Mouse (Mus musculus) kidney, embryonic 16.5 days (tissue): ENCODE measurements at regions not wholly inside any gene's neighbourhood (a gene's known extent, or its start where the extent isn't known, plus 50 kb on each side); places are given as distances from the start of the nearest gene placed in this dataset.

ENCODE experiments used
- ATAC-seq: fragments of 200-750 bp; cut with Nextera tagmentation; 2 replicates; pipeline ENCODE4 v1.8.0; 2017; ENCODE audit warnings: moderate TSS enrichment; ENCODE audit not compliant: low FRiP score, low TSS enrichment
- H3K27ac ChIP-seq: fragments of 300-500 bp; sonication (generic); 2 replicates; pipeline ENCODE4 v1.5.1; 2014; ENCODE audit warnings: low read length
- H3K27me3 ChIP-seq: fragments of 300-500 bp; sonication (generic); 2 replicates; pipeline ENCODE4 v1.6.1; 2014; ENCODE audit warnings: low read length, control low read depth, mixed read lengths; ENCODE audit not compliant: insufficient read depth
- H3K36me3 ChIP-seq: fragments of 300-500 bp; sonication (generic); 2 replicates; pipeline ENCODE4 v1.6.1; 2014; ENCODE audit warnings: low read length, control low read depth, mixed read lengths; ENCODE audit not compliant: insufficient read depth
- H3K4me1 ChIP-seq: fragments of 300-500 bp; sonication (generic); 2 replicates; pipeline ENCODE4 v1.6.1; 2014; ENCODE audit warnings: low read length, control low read depth, mixed read lengths; ENCODE audit not compliant: insufficient read depth
- H3K4me2 ChIP-seq: fragments of 300-500 bp; sonication (generic); replicated peaks from 2 replicates; pipeline ENCODE4 v1.6.1; 2014; ENCODE audit warnings: low read depth, low read length
- H3K4me3 ChIP-seq: fragments of 300-500 bp; sonication (generic); 2 replicates; pipeline ENCODE4 v1.5.1; 2014; ENCODE audit warnings: mild to moderate bottlenecking, low read length
- H3K9ac ChIP-seq: fragments of 300-500 bp; sonication (generic); replicated peaks from 2 replicates; pipeline ENCODE4 v1.6.1; 2014; ENCODE audit warnings: low read length
- H3K9me3 ChIP-seq: fragments of 300-500 bp; sonication (generic); 2 replicates; pipeline ENCODE4 v1.6.1; 2016; ENCODE audit warnings: low read length, control low read depth
- WGBS: fragments of 180-500 bp; shearing (Covaris S2); extraction: QIAGEN DNeasy Blood & Tissue Kit; methylation state at CpG from one replicate; pipeline ENCODE4 v1.1.7; 2014; 5-methylcytosine and 5-hydroxymethylcytosine counted together

DNA sequence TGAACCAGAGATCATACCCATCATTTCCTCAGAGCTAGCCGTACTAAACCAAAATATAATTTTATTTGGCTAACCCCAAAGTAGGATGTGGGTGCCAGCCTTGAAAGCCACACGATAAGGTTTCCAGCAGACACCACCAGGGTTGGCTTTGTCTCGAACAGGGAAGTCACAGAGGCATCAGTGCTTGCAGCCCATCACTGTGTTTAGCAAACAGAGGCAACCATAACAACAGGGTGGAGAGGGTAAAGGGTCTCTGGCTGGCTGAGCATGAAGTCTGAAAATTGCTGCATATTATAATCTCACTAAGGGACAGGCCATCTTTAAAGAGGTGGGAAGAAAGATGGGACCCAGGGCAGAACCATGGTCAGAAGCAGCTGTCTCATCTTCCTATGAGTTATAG is 552.3 kb upstream of the Btbd3 start:
- Histone ChIP-seq H3K27me3 (no peaks in the 10 kb centered on the region), H3K9ac (no peak overlapping the region), H3K36me3 (no peaks in the 10 kb centered on the region), H3K27ac (peak overlapping the region; percentile 4; the same call in 1 of the 2 replicates), H3K4me3 (no peak overlapping the region), H3K4me2 (no peak overlapping the region), H3K4me1 (peaks cover 24% of the 10 kb centered on the region), H3K9me3 (no peaks in the 10 kb centered on the region)
- ATAC-seq: peak; percentile 67; the same call in 1 of the 2 replicates
- WGBS: 53% methylated on average over 3 of the region's 3 CpGs

DNA sequence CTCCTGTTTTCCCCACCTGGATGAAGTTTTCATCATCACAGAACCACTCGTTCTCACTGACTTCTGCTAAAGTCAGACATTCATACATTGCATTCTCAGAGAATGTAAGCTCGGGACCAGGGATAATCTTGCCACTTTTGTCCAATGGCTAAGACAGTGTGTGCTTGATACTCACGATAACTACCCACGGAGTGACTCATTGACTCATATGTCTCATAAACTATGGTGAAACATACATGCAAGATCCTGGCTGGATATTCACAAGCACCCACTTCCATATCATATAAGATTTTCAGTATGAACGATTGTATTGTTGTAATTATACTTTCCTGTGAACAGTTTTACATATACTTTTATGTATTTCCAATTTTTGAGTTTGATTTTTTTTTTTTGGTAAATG is 560.5 kb upstream of the Btbd3 start:
- H3K36me3 ChIP-seq: no peaks in the 10 kb centered on the region
- no peaks in the 10 kb centered on the region for H3K9me3 ChIP-seq
- H3K27me3 ChIP-seq: no peaks in the 10 kb centered on the region
- ATAC-seq: no peak
- H3K27ac ChIP-seq: no peak overlapping the region
- no peak overlapping the region for H3K9ac ChIP-seq
- H3K4me3 ChIP-seq: no peak overlapping the region
- no peaks in the 10 kb centered on the region for H3K4me1 ChIP-seq
- WGBS: 89% methylated on average over 5 of the region's 5 CpGs
- H3K4me2 ChIP-seq: no peak overlapping the region

DNA sequence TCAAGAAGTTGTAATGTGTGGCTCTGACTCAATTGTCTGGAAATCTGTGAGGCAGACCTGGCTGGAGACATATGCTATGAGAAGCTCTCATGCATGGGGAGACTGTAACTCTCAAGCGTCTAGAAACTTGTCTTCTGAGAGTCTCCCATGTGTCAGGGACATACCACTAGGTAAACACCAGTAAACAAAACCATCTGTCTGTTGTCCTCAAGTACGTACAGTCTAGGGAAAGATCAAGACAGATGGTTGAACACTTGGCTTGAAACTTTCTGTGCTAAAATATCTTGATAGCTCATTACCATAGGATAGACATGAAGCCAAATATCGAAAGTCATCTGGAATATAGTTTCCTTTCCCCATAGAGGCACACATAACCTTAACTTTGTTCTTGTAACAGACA is 562.3 kb upstream of the Btbd3 start:
- Histone ChIP-seq H3K4me1 (no peaks in the 10 kb centered on the region), H3K36me3 (no peaks in the 10 kb centered on the region), H3K4me2 (no peak overlapping the region), H3K27ac (no peak overlapping the region), H3K9me3 (no peaks in the 10 kb centered on the region), H3K4me3 (no peak overlapping the region), H3K9ac (no peak overlapping the region), H3K27me3 (no peaks in the 10 kb centered on the region)
- 71% methylated on average over 3 of the region's 3 CpGs for WGBS
- ATAC-seq: no peak

DNA sequence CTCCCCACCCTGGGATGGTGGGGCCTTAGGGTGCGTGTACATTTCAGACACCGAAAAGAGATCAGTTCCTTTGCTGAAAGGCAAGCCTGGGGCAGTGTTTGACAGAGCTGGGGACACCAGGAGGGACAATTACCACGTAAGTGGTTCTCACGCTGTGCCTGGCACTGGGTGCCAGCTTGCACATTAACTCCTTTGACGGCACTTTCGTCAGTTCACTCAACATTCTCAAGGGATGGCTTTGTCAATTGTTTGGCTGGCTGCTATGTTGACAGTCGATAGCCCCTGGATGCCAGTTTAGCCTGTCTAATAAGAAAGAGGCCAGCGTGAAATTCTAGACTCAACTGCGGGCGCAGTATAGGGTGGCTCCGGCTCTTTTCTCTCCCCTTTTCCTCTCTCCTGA is 569.2 kb upstream of the Btbd3 start:
- H3K9ac ChIP-seq: no peak overlapping the region
- no peak overlapping the region for H3K27ac ChIP-seq
- 70% methylated on average over 11 of the region's 11 CpGs for WGBS
- H3K9me3 ChIP-seq: peaks cover 6% of the 10 kb centered on the region; the same call in 1 of the 2 replicates
- H3K4me2 ChIP-seq: no peak overlapping the region
- H3K36me3 ChIP-seq: no peaks in the 10 kb centered on the region
- no peak overlapping the region for H3K4me3 ChIP-seq
- no peaks in the 10 kb centered on the region for H3K27me3 ChIP-seq
- ATAC-seq: peak; percentile 31; the same call in 1 of the 2 replicates
- H3K4me1 ChIP-seq: no peaks in the 10 kb centered on the region

DNA sequence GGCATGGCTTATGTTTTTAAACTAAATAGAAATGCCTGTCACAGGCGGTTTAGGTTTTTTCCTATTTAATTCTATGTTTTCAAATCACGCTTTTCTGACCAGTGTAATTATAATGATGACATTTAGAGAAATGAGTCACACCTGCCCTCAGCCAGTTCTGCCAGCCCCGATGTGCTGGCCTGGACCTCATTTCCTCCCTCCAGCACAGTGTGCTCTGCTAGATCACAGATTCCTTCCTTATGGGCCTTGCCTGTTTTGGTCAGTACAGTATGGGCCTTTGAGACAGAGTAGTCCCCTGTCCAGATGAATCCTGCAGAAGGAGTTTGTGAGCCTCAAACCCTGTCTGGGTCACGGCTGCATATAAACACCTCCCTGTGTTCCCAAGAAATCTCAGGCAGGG is 569.6 kb upstream of the Btbd3 start:
- Histone ChIP-seq H3K27ac (no peak overlapping the region), H3K9me3 (peaks cover 8% of the 10 kb centered on the region; the same call in 1 of the 2 replicates), H3K27me3 (no peaks in the 10 kb centered on the region), H3K9ac (no peak overlapping the region), H3K4me3 (no peak overlapping the region), H3K36me3 (no peaks in the 10 kb centered on the region), H3K4me1 (no peaks in the 10 kb centered on the region), H3K4me2 (no peak overlapping the region)
- 64% methylated on average over 4 of the region's 4 CpGs for WGBS
- ATAC-seq: peak; percentile 63; the same call in 1 of the 2 replicates

DNA sequence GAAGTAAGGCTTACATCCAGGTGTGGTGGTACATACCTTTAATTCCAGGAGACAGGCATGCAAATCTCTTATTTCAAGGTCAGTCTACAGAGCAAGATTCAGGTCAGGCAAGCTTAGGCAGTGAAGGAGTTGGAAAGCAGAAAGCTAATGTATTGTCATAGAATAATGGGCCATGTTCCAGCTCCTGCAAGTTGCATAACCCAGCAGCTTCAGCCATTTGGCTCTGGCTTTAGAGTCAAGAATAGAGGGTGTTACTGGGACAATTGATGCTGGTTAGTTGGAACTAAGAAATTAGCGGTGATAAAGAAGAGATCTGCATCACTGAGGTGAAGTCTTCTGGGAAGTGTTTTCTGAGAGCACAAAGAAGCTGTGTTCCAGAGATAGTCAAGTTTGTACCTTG is 565.3 kb upstream of the Jag1 start:
- Histone ChIP-seq H3K4me2 (no peak overlapping the region), H3K9me3 (peaks cover 8% of the 10 kb centered on the region; the same call in 1 of the 2 replicates), H3K4me1 (no peaks in the 10 kb centered on the region), H3K27me3 (no peaks in the 10 kb centered on the region), H3K27ac (no peak overlapping the region), H3K9ac (no peak overlapping the region), H3K4me3 (no peak overlapping the region), H3K36me3 (no peaks in the 10 kb centered on the region)
- 100% methylated on average over 1 of the region's 1 CpGs for WGBS
- ATAC-seq: no peak

DNA sequence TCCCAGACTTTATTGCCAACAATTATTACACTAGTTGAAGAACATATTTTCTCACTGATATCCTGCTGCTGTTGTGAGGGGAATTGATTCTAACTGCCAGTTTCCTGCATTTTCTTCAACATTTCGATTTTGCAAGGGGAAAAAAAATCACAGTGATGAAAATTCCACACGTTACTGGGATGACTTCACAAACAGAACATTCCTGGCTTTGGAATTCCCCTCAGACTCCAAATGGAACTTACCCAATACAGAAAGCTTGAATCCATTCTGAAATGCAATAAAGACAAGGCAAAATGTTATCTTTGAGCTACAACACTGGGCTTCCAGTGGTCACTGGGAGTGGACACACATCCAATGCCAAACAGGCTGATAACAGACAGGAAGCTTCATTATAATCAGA is 546.7 kb upstream of the Jag1 start:
- Histone ChIP-seq H3K9ac (no peak overlapping the region), H3K36me3 (no peaks in the 10 kb centered on the region), H3K4me1 (peaks cover 16% of the 10 kb centered on the region), H3K4me3 (no peak overlapping the region), H3K27ac (peak overlapping the region; percentile 35; the same call in 1 of the 2 replicates), H3K27me3 (no peaks in the 10 kb centered on the region), H3K9me3 (no peaks in the 10 kb centered on the region), H3K4me2 (no peak overlapping the region)
- ATAC-seq: no peak
- WGBS: 50% methylated on average over 2 of the region's 2 CpGs

DNA sequence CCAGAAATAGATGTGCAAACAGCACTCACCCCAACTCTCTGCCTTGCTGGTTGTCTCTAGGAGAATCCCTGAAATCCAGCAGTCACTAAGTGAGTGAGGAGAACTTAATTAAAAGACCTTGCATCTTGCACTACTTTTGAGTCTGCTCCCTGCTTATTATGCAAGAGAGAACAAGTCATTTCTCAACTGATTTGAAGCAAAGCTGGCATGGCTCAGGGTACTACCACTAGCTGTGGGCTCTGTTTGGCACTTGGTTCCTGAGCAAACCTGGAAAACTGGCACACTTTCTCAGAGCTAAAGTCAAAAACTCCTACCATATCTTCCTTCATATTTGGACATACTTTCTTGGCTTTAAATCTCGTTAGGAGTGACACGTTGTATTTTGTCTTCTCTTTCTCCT is 545.8 kb upstream of the Jag1 start:
- Histone ChIP-seq H3K4me1 (peaks cover 16% of the 10 kb centered on the region), H3K36me3 (no peaks in the 10 kb centered on the region), H3K4me2 (no peak overlapping the region), H3K9ac (no peak overlapping the region), H3K27ac (no peak overlapping the region), H3K4me3 (no peak overlapping the region), H3K9me3 (no peaks in the 10 kb centered on the region), H3K27me3 (no peaks in the 10 kb centered on the region)
- no peak for ATAC-seq
- 74% methylated on average over 2 of the region's 2 CpGs for WGBS

DNA sequence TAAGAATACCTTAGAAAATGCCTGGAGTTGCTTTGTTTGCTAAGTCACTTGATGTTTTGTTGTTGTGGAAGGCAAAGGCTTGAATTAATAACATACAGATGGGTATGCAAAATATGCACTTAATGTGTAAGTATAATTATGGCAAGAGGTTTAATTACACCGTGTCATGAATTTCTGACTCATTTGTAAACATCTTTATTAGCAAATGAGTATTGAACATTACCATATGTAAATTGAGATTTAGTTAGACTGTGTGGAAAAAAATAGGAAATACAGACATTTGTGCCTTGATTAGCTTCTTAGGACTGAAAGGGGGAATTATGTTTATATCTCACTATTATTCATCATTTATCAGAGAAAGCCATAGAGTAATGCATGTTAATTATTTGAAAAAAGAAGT is 544.0 kb upstream of the Jag1 start:
- H3K4me2 ChIP-seq: no peak overlapping the region
- ATAC-seq: no peak
- H3K27ac ChIP-seq: no peak overlapping the region
- WGBS: 84% methylated on average over 1 of the region's 1 CpGs
- no peaks in the 10 kb centered on the region for H3K9me3 ChIP-seq
- H3K36me3 ChIP-seq: no peaks in the 10 kb centered on the region
- H3K9ac ChIP-seq: no peak overlapping the region
- H3K4me1 ChIP-seq: peaks cover 16% of the 10 kb centered on the region
- H3K27me3 ChIP-seq: no peaks in the 10 kb centered on the region
- H3K4me3 ChIP-seq: no peak overlapping the region

DNA sequence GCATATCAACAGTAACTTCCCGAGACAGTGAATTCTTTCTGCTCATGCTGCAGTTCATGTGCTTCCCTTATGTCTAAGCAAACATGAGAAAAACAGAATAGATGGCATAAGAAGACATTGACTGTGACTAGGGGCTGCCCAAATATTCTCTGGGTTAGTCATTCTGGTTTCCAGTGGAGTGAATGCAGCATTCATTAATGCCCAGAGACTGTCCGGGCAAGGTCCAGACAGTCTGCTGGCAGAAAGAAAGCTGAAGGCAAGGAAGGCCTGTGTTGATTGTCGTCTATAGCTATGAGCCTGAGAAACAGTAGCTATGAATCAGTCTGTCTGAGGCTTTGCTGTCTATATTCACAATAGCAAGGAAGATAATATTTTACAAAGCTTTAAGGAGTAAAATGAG is 537.9 kb upstream of the Jag1 start:
- Histone ChIP-seq H3K27ac (no peak overlapping the region), H3K9ac (no peak overlapping the region), H3K27me3 (no peaks in the 10 kb centered on the region), H3K4me3 (no peak overlapping the region), H3K4me1 (no peaks in the 10 kb centered on the region), H3K36me3 (0 out of 2 replicates have a peak, but pooled peaks cover 4% of the 10 kb centered on the region), H3K9me3 (peaks cover 7% of the 10 kb centered on the region), H3K4me2 (no peak overlapping the region)
- no peak for ATAC-seq
- 84% methylated on average over 3 of the region's 3 CpGs for WGBS
